Mouse (Mus musculus) fat pad, adult 2 months (tissue): ENCODE results near the gene Dlx6.

Experiments
- DNase-seq: peaks from one replicate; pipeline ENCODE4 v3.0.0-alpha.2; 2011; ENCODE audit warnings: low read depth, low spot score; ENCODE audit errors: extremely low read depth

Dlx6 gene

GRCm38 (mm10) chr6:6863160-6863870 lies at the start of gene Dlx6:
Gene Dlx6, plus strand, starts transcription at chr6:6863334.
- no peak for DNase-seq

- DNase-seq = no peak
Observed at GRCm38 (mm10) chr6:6816821-6817220, 46.3 kb upstream of the Dlx6 start.

DNA sequence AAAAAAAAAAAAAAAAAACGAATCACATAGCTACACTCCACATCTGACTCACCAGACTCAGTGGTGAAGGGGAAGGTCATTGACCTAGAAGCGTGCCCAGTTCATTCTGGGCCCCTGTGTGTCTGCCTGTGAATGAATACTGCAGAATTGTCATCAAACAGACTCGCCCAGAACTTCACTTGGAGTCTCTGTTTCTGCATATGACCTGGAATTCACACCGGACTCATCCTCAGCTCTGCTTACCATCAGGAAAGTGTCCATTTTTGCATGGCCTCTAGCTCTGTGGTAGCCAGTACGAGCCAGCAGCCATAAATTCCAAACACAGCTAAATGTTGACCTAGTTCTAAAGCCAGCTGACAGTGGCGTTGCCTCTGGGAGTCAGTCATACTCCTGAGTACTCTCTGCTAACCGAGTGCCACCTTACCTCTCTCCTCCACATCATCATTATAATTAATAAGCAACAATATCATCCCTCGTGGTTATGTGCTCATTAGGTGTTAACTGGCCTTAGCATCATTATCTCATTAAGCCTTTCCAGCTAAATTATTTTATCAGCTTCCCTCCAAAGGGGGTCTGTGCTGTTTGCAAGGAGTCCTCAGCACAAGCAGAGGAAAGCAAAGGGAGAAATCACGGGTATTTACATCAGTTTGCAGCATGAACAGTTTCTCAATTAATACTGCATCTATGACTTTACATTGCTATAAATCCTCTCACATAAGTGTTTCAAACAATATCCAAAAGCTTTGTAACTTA lies 44.9 kb upstream of the Dlx6 start:
- no peak for DNase-seq

- no peak for DNase-seq
Observed at GRCm38 (mm10) chr6:6819134-6819533, 44.0 kb upstream of the Dlx6 start.

GRCm38 (mm10) chr6:6825313-6825712 lies 37.8 kb upstream of the Dlx6 start:
- DNase-seq = no peak

- DNase-seq = no peak
Observed at GRCm38 (mm10) chr6:6826861-6827260, 36.3 kb upstream of the Dlx6 start.

- no peak for DNase-seq
Observed at GRCm38 (mm10) chr6:6830446-6830845, 32.7 kb upstream of the Dlx6 start.

- no peak for DNase-seq
Observed at GRCm38 (mm10) chr6:6833301-6833700, 29.8 kb upstream of the Dlx6 start.

DNA sequence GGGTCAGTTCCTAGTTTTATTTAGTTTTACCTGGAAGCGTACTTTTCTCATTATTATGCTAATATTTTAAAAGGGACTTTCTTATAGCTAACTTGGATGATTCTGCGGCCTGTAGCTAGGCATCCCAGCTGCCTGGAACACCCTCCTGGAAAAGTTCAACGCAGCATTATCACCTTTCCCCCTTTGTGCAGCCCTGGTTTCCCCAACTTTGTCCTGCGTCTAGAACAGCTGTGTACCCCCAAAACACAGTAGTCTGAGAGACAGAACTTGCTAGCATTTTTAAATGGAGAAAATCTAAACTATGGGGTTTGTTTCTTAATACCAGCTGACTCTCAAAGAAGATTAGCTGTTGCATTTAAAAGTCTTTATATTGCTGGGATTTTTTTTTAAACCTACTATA lies 14.6 kb upstream of the Dlx6 start:
- DNase-seq = no peak

- DNase-seq = no peak
Observed at GRCm38 (mm10) chr6:6849744-6850143, 13.4 kb upstream of the Dlx6 start.

GRCm38 (mm10) chr6:6850324-6851060 lies 12.6 kb upstream of the Dlx6 start:
- no peak for DNase-seq

DNA sequence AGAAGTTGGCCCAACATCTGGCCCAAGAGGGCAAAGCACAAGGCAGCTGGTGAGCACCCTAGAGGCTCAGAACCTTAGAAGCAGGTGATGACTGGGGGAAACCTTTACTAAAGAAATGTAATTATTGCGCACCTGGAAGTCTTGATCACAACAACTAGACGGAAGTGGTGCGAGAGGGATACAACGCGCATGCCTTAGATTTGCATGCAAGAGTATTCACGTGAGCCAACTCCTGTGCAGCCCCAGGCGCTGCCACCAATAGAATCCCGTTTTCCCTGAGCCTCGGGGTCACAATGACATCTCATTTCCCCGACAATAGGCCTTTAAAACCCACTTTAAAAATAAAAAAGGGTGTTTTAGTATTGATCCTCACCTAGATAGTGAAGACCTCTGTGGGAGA lies 12.0 kb upstream of the Dlx6 start:
- DNase-seq = no peak

- no peak for DNase-seq
Observed at GRCm38 (mm10) chr6:6852944-6853343, 10.2 kb upstream of the Dlx6 start.

- DNase-seq = no peak
Observed at GRCm38 (mm10) chr6:6854176-6854575, 9.0 kb upstream of the Dlx6 start.

DNA sequence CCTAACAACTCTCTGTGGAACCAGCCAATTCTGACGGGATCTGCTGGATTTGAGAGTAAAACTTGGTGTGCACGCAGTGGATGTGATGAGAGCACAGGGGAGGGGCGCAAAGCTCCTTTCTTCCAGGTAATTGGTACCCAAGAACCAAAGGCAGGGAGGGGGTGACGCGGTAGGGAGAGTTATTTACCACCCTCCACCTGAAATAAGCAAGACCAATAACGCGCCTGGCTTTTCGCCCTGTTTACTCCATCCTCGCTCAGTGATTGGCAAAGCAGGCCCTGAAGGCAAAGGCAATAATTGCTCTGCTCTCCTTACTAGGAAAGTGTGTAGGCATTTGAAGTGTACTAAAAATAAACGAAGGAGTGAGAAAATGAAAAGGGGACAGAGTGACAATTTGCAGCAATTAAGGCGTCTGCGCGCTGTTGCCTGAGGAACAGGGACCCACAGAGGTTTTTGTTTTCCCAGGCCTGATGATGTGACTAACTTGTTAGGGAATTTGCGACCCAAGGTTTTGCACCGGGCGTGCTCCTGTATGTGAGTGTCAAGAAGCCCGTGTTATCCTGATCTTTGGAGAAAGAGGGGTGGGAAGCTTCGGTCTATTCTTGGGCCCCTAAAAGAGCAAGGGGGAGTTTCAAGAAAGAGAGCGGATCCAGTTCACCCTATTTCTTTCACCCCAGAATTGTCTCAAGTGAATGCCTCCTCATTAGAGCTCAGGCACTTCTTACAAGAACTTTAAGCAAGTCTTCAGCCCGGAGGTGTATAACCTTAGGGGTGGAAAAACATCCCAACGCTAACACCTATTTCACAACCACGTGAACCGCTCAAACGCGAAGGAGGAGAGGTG lies 8.0 kb upstream of the Dlx6 start:
- DNase-seq = no peak

GRCm38 (mm10) chr6:6855746-6856185 lies 7.4 kb upstream of the Dlx6 start:
- DNase-seq = no peak

DNA sequence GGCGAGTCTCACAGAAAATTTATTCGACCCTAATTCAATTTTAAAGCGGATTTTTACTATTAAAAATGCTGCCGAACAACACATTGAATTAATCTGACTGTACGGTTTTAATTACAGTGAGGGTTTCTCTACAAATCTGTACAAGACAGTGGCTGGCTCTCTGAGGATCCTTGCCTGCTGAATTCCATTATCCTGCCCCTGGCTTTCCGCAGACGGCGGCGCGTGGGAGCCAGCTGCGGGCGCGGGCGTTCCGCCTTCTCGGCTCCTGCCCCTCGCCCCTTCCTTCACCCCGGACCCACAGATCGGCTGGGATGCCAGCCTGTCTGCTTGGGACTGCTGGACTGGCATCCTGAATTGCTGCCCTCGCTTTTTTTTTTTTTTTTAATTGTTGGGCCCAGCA lies 6.8 kb upstream of the Dlx6 start:
- DNase-seq = no peak

DNA sequence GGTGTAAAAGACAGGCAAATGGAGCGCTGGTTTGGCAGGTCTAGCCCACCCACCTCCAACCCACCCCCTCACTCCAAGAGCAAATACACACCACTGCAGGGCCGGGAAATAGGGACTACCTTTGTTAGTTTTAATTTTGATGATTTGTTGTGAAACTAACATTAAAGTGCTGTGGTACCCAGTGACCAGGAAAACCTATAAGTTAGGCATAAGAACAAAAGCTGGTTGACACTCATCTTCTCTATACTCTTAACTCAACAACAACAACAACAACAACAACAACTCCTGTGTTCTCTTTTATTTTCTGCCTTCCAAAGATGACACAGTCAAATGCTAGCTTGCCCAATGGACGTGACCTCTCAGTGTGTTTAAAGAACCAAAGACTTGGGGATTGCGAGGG lies 6.3 kb upstream of the Dlx6 start:
- no peak for DNase-seq

- no peak for DNase-seq
Observed at GRCm38 (mm10) chr6:6857766-6858165, 5.4 kb upstream of the Dlx6 start.

DNA sequence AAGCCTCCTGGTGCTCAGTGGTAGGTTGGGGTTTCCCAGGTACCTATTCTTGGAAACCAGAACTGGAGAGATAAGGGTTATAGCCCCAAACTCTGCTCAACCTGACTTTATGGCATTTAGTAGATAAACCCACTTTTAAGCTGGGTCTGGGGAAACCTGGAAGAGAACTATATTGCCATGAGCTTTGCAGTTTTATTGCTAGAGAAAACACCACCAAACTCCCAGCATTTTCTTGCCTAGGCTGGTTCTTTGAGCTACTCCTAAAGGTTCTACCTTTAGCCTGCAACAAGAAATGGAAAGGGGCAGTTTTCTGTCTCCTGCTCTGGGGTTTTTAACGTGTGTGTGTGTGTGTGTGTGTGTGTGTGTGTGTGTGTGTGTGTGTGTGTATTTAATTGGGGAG lies 4.6 kb upstream of the Dlx6 start:
- no peak for DNase-seq
